9 mouse cellular contexts compared by ENCODE assay signal in genomic region chr1:89092019-89092418, GRCm38 (mm10). TPM values are rescaled to one million over a fixed set of nuclear protein-coding genes. Genes with fewer than 3 reads are reported as not detected.
DNase-seq lines count a peak whose midpoint lies in the region; ATAC-seq and TF ChIP-seq lines count a peak whose summit lies in the region.
"Had no signal": no experiment of that assay in that cellular context is flagged by ENCODE, and none has a peak within 500 bp of the region (broad histone marks: within the 10 kb centered on the region; RNA-seq: fewer than 3 reads in every experiment).

No protein-coding gene starts in this region.

- peaks cover 63% of the 10 kb centered on the region for H3K4me1 ChIP-seq in heart, adult 2 months (ENCODE audit: control insufficient read depth, insufficient read depth, low read length)
- H3K4me1 ChIP-seq in E14TG2a.4 (replicated peaks; ENCODE audit: low read depth, low read length) = peaks cover 87% of the 10 kb centered on the region
- H3K4me1 ChIP-seq in forebrain, embryonic 12.5 days = peaks cover 67% of the 10 kb centered on the region
- peaks cover 81% of the 10 kb centered on the region for H3K4me1 ChIP-seq in limb, embryonic 13.5 days

- H3K9me3 ChIP-seq in E14TG2a.4 (ENCODE audit: low read length) = no peaks in the 10 kb centered on the region
- no peaks in the 10 kb centered on the region for H3K9me3 ChIP-seq in forebrain, embryonic 12.5 days
- H3K9me3 ChIP-seq in limb, embryonic 13.5 days = no peaks in the 10 kb centered on the region

- no peak for TF ChIP-seq POLR2A in heart, adult 2 months (IDR thresholded peaks at IDR 0.05; ENCODE audit: insufficient read depth, low read depth, low read length)

- H3K9ac ChIP-seq in heart, adult 2 months (ENCODE audit: low read depth, low read length) = no peak overlapping the region
- no peak overlapping the region for H3K9ac ChIP-seq in forebrain, embryonic 12.5 days
- 0 out of 2 replicates have a peak overlapping the region, but pooled peaks have one; percentile 54 for H3K9ac ChIP-seq in limb, embryonic 13.5 days

- no peak overlapping the region for H3K4me3 ChIP-seq in heart, adult 2 months
- 0 out of 2 replicates have a peak overlapping the region, but pooled peaks have one; percentile 46 for H3K4me3 ChIP-seq in E14TG2a.4 (replicated peaks; ENCODE audit: low read length)
- H3K4me3 ChIP-seq in forebrain, embryonic 12.5 days (replicated peaks) = no peak overlapping the region
- no peak overlapping the region; the same call in 1 of the 2 replicates for H3K4me3 ChIP-seq in limb, embryonic 13.5 days

- DNase-seq in heart, adult 2 months = no peak
- DNase-seq in heart, adult 18-20 months = no peak
- DNase-seq in Muller cell, postnatal 12 days (ENCODE audit: inconsistent ontology term) = no peak
- no peak for DNase-seq in right cerebral cortex, postnatal 25 days
- DNase-seq: cerebellum, postnatal 36 days had no signal

- H3K27ac ChIP-seq in heart, adult 2 months = peak overlapping the region; percentile 76
- peak overlapping the region; percentile 74 for H3K27ac ChIP-seq in forebrain, embryonic 12.5 days
- peak overlapping the region; percentile 89 for H3K27ac ChIP-seq in limb, embryonic 13.5 days

- H3K79me2 ChIP-seq in heart, adult 2 months (replicated peaks; ENCODE audit: control insufficient read depth, insufficient read depth, low read length) = peaks cover 6% of the 10 kb centered on the region

- peak overlapping the region; percentile 42 for H3K4me2 ChIP-seq in forebrain, embryonic 12.5 days
- peak overlapping the region; percentile 54 for H3K4me2 ChIP-seq in limb, embryonic 13.5 days (replicated peaks)

- no peaks in the 10 kb centered on the region for H3K27me3 ChIP-seq in heart, adult 2 months (ENCODE audit: control insufficient read depth, insufficient read depth, low read length)
- no peaks in the 10 kb centered on the region for H3K27me3 ChIP-seq in E14TG2a.4 (ENCODE audit: insufficient read depth, low read length)
- H3K27me3 ChIP-seq in forebrain, embryonic 12.5 days = 0 out of 2 replicates have a peak, but pooled peaks cover 4% of the 10 kb centered on the region
- no peaks in the 10 kb centered on the region; the same call in 1 of the 2 replicates for H3K27me3 ChIP-seq in limb, embryonic 13.5 days

- ATAC-seq in forebrain, embryonic 12.5 days (ENCODE audit: low FRiP score) = no peak
- 0 out of 2 replicates have a peak, but pooled peaks have one; percentile 16 for ATAC-seq in limb, embryonic 13.5 days (ENCODE audit: low FRiP score, low read depth)
- no peak for ATAC-seq in monocyte, adult 5-6 weeks (replicated peaks; ENCODE audit: insufficient number of reproducible peaks, low FRiP score, low TSS enrichment, poor library complexity, severe bottlenecking)

- WGBS in heart, adult 2 months = 58% methylated on average over 5 of the region's 5 CpGs
- 32% methylated on average over 5 of the region's 5 CpGs for WGBS in forebrain, embryonic 12.5 days
- WGBS in limb, embryonic 13.5 days = 33% methylated on average over 5 of the region's 5 CpGs

- intact Hi-C loops in heart, adult 2 months (cut with DNase I) = loop anchor here (2.0 kb wide), 2 partner anchors 13 to 31 kb away; no protein-coding TSS in a partner anchor

- TF ChIP-seq CTCF in heart, adult 2 months (IDR thresholded peaks at IDR 0.05) = no peak
- TF ChIP-seq CTCF in E14TG2a.4 (conservative IDR thresholded peaks at IDR 0.05; ENCODE audit: low read length) = no peak

- H3K36me3 ChIP-seq in heart, adult 2 months (ENCODE audit: control insufficient read depth, insufficient read depth, low read length) = peaks cover 10% of the 10 kb centered on the region
- H3K36me3 ChIP-seq in E14TG2a.4 (ENCODE audit: insufficient read depth, low read length) = no peaks in the 10 kb centered on the region
- H3K36me3 ChIP-seq in forebrain, embryonic 12.5 days (replicated peaks) = no peaks in the 10 kb centered on the region
- no peaks in the 10 kb centered on the region for H3K36me3 ChIP-seq in limb, embryonic 13.5 days

- TF ChIP-seq EP300 in heart, adult 2 months (IDR thresholded peaks at IDR 0.05; ENCODE audit: insufficient read depth, low read depth, low read length) = no peak

RNA-seq across cellular contexts. Expression of gene Sh3bp4, which starts 21.8 kb away (rescaled TPM):
- total RNA-seq in heart, adult 2 months (2021) = 10 to 100 TPM in 1 of 2 experiments, 1 to 10 TPM in 1; 10.0 to 11.1 TPM
- polyA plus RNA-seq in heart, adult 2 months (2012; rRNA removed) = 8.6 and 10.2 TPM in 2 replicates
- total RNA-seq in heart, adult 18-20 months (2021) = 10 to 100 TPM; 11.2 TPM
- 26.5 and 27.1 TPM in 2 replicates for polyA plus RNA-seq in forebrain, embryonic 12.5 days (2016; fragmentation: Nextera tagmentation; extraction: Ambion mirVana)
- polyA plus RNA-seq in limb, embryonic 13.5 days (2015; fragmentation: Nextera tagmentation; extraction: Ambion mirVana) = 21.6 and 21.8 TPM in 2 replicates
- 0.97 to 2.0 TPM (median 1.3 TPM) in 3 replicates for total RNA-seq in monocyte, adult 5-6 weeks (2017)
